Mouse (Mus musculus): ENCODE results near the gene Tmem135.

DNA sequence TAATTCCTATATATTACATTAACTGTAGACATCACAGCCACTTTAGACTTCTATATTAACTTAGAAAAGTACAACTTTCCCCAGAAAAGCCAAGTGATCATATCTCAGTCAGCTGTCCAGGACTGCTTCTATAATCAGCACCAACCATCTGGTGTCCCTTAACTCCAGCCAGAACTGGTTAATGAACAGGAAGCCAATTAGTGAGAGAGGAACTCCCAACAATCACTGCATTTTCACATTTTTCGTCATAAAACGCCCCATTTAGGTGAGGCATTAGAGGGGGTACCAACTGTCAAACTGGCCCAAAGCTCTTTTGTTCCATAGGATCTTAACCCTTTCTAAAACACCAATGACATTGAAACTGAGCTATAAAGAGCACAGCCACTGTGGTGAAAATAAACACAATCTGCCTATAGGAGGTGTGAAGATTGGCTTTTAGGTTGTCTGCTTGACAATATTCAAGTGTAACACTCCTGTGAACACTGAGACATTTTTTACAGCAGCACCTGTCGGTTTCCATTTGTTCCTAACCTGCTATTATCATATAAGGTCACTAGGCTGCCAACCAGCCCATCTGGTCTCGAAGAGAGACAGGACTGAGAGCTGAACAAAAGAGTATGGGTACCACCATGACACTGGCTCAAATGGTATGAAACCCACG, 263.3 kb downstream of the Tmem135 start:
- no peak for TF ChIP-seq CTCF (conservative IDR thresholded peaks at IDR 0.05; ENCODE audit: insufficient read depth, insufficient read length, low read depth, low read length)
- TF ChIP-seq POLR2A (IDR thresholded peaks at IDR 0.05; ENCODE audit: low read depth, low read length) = no peak
